Mouse (Mus musculus) CH12.LX (cell line): Measurements from ENCODE around the gene Map3k9.

Source experiments
- CHD2 ChIP-seq: IDR thresholded peaks from 2 replicates; pipeline ENCODE4 v1.6.1; 2011; ENCODE audit warnings: low read length, improper control_type of control experiment
- CTCF ChIP-seq, 2 experiments: IDR thresholded peaks in 1 of 2; conservative IDR thresholded peaks in 1 of 2; 2 replicates each; pipeline ENCODE4 v1.5.1; 2011 to 2012; ENCODE audit warnings: low read depth in 2 of 2, low read length in 2 of 2, improper control_type of control experiment in 1 of 2, inconsistent platforms in 1 of 2, mild to moderate bottlenecking in 1 of 2, moderate library complexity in 1 of 2
- GABPA ChIP-seq: IDR thresholded peaks from 2 replicates; pipeline ENCODE4 v1.6.1; 2012; ENCODE audit warnings: low read depth, low read length, improper control_type of control experiment, inconsistent platforms; ENCODE audit not compliant: insufficient replicate concordance
- KAT2A ChIP-seq: IDR thresholded peaks from 2 replicates; pipeline ENCODE4 v1.6.1; 2012; ENCODE audit warnings: low read length, improper control_type of control experiment, inconsistent platforms; ENCODE audit not compliant: insufficient replicate concordance
- MAFK ChIP-seq: IDR thresholded peaks from 2 replicates; pipeline ENCODE4 v1.6.1; 2011; ENCODE audit warnings: low read length, improper control_type of control experiment; ENCODE audit not compliant: insufficient replicate concordance
- MAX ChIP-seq: IDR thresholded peaks from 2 replicates; pipeline ENCODE4 v1.6.1; 2011; ENCODE audit warnings: low read length, improper control_type of control experiment
- NRF1 ChIP-seq: IDR thresholded peaks from 2 replicates; pipeline ENCODE4 v1.6.1; 2014; ENCODE audit warnings: low read depth, mild to moderate bottlenecking, inconsistent platforms, low read length, improper control_type of control experiment, moderate library complexity
- POLR2AphosphoS2 ChIP-seq: IDR thresholded peaks from 2 replicates; pipeline ENCODE4 v1.6.1; 2011; ENCODE audit warnings: low read depth, low read length, improper control_type of control experiment
- RAD21 ChIP-seq: IDR thresholded peaks from 2 replicates; pipeline ENCODE4 v1.6.1; 2011; ENCODE audit warnings: low read depth, mild to moderate bottlenecking, low read length, improper control_type of control experiment, moderate library complexity
- TBP ChIP-seq: conservative IDR thresholded peaks from 2 replicates; pipeline ENCODE4 v1.6.1; 2011; ENCODE audit warnings: low read depth, low read length, improper control_type of control experiment
- USF1 ChIP-seq: IDR thresholded peaks from 2 replicates; pipeline ENCODE4 v1.6.1; 2014; ENCODE audit warnings: low read depth, mild to moderate bottlenecking, inconsistent platforms, low read length, improper control_type of control experiment
- ZNF384 ChIP-seq: IDR thresholded peaks from 2 replicates; pipeline ENCODE4 v1.6.1; 2012; ENCODE audit warnings: low read depth, low read length, improper control_type of control experiment, inconsistent platforms

DNA sequence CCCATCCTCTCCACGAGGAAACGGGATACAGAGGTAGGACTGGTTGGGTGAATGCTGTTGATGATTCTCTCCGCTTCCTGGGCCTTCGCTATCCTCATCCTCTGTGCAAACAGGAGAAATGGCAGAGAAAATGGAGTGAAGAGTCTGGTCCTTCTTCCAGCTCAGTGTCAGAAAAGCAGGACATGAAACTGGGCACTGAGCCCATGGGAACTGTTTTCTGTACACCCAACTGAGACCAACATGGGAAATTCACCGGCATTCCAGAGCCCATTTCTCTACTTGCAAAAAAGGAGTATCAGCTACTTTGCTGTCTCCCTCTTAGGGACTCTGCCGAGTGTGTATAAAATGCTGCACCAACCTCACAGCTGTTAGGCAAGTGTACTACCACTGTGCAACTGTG, 56.2 kb downstream of the Map3k9 start:
- TF ChIP-seq CTCF (conservative IDR thresholded peaks at IDR 0.05 in 1 of 2, IDR thresholded peaks at IDR 0.05 in 1 of 2; ENCODE audit: low read depth in 2 of 2, low read length in 2 of 2) = no peak
- no peak for TF ChIP-seq NRF1
- no peak for TF ChIP-seq TBP
- TF ChIP-seq MAFK = no peak
- no peak for TF ChIP-seq POLR2AphosphoS2
- no peak for TF ChIP-seq MAX
- no peak for TF ChIP-seq RAD21
- no peak for TF ChIP-seq ZNF384
- no peak for TF ChIP-seq KAT2A
- no peak for TF ChIP-seq CHD2
- TF ChIP-seq USF1 = no peak
- no peak for TF ChIP-seq GABPA
